In genomic region chr3:84480006-84480897, GRCm38 (mm10) we compare ENCODE assay signal across 8 mouse cellular contexts. TPM values are rescaled to one million over a fixed set of nuclear protein-coding genes. Genes with fewer than 3 reads are reported as not detected.
DNase-seq lines count a peak whose midpoint lies in the region; ATAC-seq and TF ChIP-seq lines count a peak whose summit lies in the region.

Gene Fhdc1, minus strand, starts transcription at chr3:84480429.

- peaks cover 10% of the 10 kb centered on the region for H3K27me3 ChIP-seq in intestine, embryonic 16.5 days (replicated peaks; ENCODE audit: control insufficient read depth, insufficient read depth, low read length)
- peaks cover 10% of the 10 kb centered on the region; the same call in 1 of the 2 replicates for H3K27me3 ChIP-seq in liver, adult 2 months (ENCODE audit: control insufficient read depth, insufficient read depth, low read length)
- H3K27me3 ChIP-seq in midbrain, embryonic 16.5 days (ENCODE audit: control insufficient read depth, insufficient read depth, low read depth, low read length): peaks cover 29% of the 10 kb centered on the region

- peaks cover 8% of the 10 kb centered on the region; the same call in 1 of the 2 replicates for H3K4me1 ChIP-seq in intestine, embryonic 16.5 days (ENCODE audit: control insufficient read depth, insufficient read depth, low read length)
- no peaks in the 10 kb centered on the region for H3K4me1 ChIP-seq in liver, adult 2 months (ENCODE audit: control insufficient read depth, insufficient read depth, low read length)
- H3K4me1 ChIP-seq in midbrain, embryonic 16.5 days (ENCODE audit: control insufficient read depth, insufficient read depth, low read length): peaks cover 17% of the 10 kb centered on the region

- intact Hi-C loops in gastrocnemius, adult 2 months (cut with DNase I): no loop called here

- H3K79me2 ChIP-seq in liver, adult 2 months (ENCODE audit: control insufficient read depth, insufficient read depth, low read length): no peaks in the 10 kb centered on the region

- TF ChIP-seq CTCF in gastrocnemius, adult 2 months (IDR thresholded peaks at IDR 0.05): no peak
- no peak for TF ChIP-seq CTCF in liver, adult 2 months (IDR thresholded peaks at IDR 0.05; ENCODE audit: low read depth, low read length)

- H3K9ac ChIP-seq in intestine, embryonic 16.5 days (ENCODE audit: low read depth, low read length): peak within 1 kb of the TSS; percentile 72
- peak within 1 kb of the TSS; percentile 48 for H3K9ac ChIP-seq in liver, adult 2 months (ENCODE audit: low read depth, low read length)
- H3K9ac ChIP-seq in midbrain, embryonic 16.5 days (ENCODE audit: low read depth, low read length): peak within 1 kb of the TSS; percentile 86

- H3K4me3 ChIP-seq in gastrocnemius, adult 2 months: peak within 1 kb of the TSS; percentile 84
- peak within 1 kb of the TSS; percentile 64 for H3K4me3 ChIP-seq in intestine, embryonic 16.5 days (ENCODE audit: low read length)
- H3K4me3 ChIP-seq in liver, adult 2 months (ENCODE audit: insufficient read depth, low read depth, low read length): peak within 1 kb of the TSS; percentile 57
- H3K4me3 ChIP-seq in midbrain, embryonic 16.5 days (ENCODE audit: low read depth, low read length): peak within 1 kb of the TSS; percentile 79

- H3K36me3 ChIP-seq in intestine, embryonic 16.5 days (ENCODE audit: control insufficient read depth, insufficient read depth, low read length): no peaks in the 10 kb centered on the region
- no peaks in the 10 kb centered on the region for H3K36me3 ChIP-seq in liver, adult 2 months (ENCODE audit: control insufficient read depth, insufficient read depth, low read length)
- H3K36me3 ChIP-seq in midbrain, embryonic 16.5 days (ENCODE audit: control insufficient read depth, insufficient read depth, low read length): no peaks in the 10 kb centered on the region

- peak; percentile 46 for DNase-seq in gastrocnemius, adult 2 months
- DNase-seq in gastrocnemius, postnatal 25 days: no peak
- DNase-seq in cerebellum, postnatal 10 days: peak; percentile 68 to 72
- DNase-seq in gastrocnemius, postnatal 10 days: peak; percentile 38
- no peak for DNase-seq in liver, adult 2 months (ENCODE audit: extremely low read depth, low read depth, low spot score)
- peak; percentile 42 to 53 for DNase-seq in spleen, postnatal 14 days (ENCODE audit: low spot score in 2 of 2)

- no peaks in the 10 kb centered on the region for H3K9me3 ChIP-seq in intestine, embryonic 16.5 days (ENCODE audit: control insufficient read depth, low read length)
- H3K9me3 ChIP-seq in midbrain, embryonic 16.5 days (replicated peaks; ENCODE audit: control insufficient read depth, low read length, poor library complexity, severe bottlenecking): no peaks in the 10 kb centered on the region

- TF ChIP-seq POLR2A in liver, adult 2 months (IDR thresholded peaks at IDR 0.05; ENCODE audit: extremely low read depth, insufficient read depth, low read length): no peak

- WGBS in intestine, embryonic 16.5 days: under 1% methylated on average over 82 of the region's 82 CpGs
- 2% methylated on average over 82 of the region's 82 CpGs for WGBS in liver, adult 2 months
- WGBS in midbrain, embryonic 16.5 days: under 1% methylated on average over 72 of the region's 82 CpGs

- H3K27ac ChIP-seq in gastrocnemius, adult 2 months: no peak within 1 kb of the TSS
- peak within 1 kb of the TSS; percentile 52; the same call in 1 of the 2 replicates for H3K27ac ChIP-seq in intestine, embryonic 16.5 days (ENCODE audit: low read length)
- no peak within 1 kb of the TSS for H3K27ac ChIP-seq in liver, adult 2 months (replicated peaks; ENCODE audit: insufficient read depth, low read depth, low read length)
- H3K27ac ChIP-seq in midbrain, embryonic 16.5 days (ENCODE audit: low read length): peak within 1 kb of the TSS; percentile 71

- H3K4me2 ChIP-seq in intestine, embryonic 16.5 days (ENCODE audit: low read depth, low read length): peak within 1 kb of the TSS; percentile 98
- H3K4me2 ChIP-seq in midbrain, embryonic 16.5 days (ENCODE audit: low read length): peak within 1 kb of the TSS; percentile 94

- ATAC-seq in intestine, embryonic 16.5 days: peak; percentile 93
- ATAC-seq in midbrain, embryonic 16.5 days: peak; percentile 80

RNA-seq across cellular contexts. Expression of gene Fhdc1, which starts in this region (rescaled TPM):
- under 1 TPM; 0.14 to 0.15 TPM for total RNA-seq in gastrocnemius, adult 2 months (2021)
- 1 to 10 TPM in 1 of 2 experiments, under 1 TPM in 1; 0.13 to 1.1 TPM for total RNA-seq in gastrocnemius, postnatal 25 days (2021)
- 1 to 10 TPM in 1 of 2 experiments, under 1 TPM in 1; 0.82 to 2.1 TPM for total RNA-seq in gastrocnemius, postnatal 10 days (2021)
- 6.6 and 8.8 TPM in 2 replicates for polyA plus RNA-seq in intestine, embryonic 16.5 days (2015; fragmentation: Nextera tagmentation; extraction: Ambion mirVana)
- 0.07 and 0.09 TPM in 2 replicates for total RNA-seq in liver, adult 2 months (2014; rRNA removed)
- polyA plus RNA-seq in liver, adult 2 months (2012; rRNA removed): 0.09 and 0.18 TPM in 2 replicates
- 3.5 and 4.9 TPM in 2 replicates for polyA plus RNA-seq in midbrain, embryonic 16.5 days (2015; fragmentation: Nextera tagmentation; extraction: Ambion mirVana)

Comparison
In these comparisons a context has a peak if more than half of its experiments do, and no peak if none do; other contexts are left out.
1. DNase-seq: peak in cerebellum, postnatal 10 days (2 of 2), gastrocnemius, postnatal 10 days (single experiment) and spleen, postnatal 14 days (2 of 2); none in gastrocnemius, postnatal 25 days (single experiment) and liver, adult 2 months (single experiment).
2. Peak in DNase-seq and H3K4me3 ChIP-seq in gastrocnemius, adult 2 months; RNA of the gene not detected or under 1 TPM.
3. H3K27ac ChIP-seq: peak in intestine, embryonic 16.5 days (single experiment) and midbrain, embryonic 16.5 days (single experiment); none in gastrocnemius, adult 2 months (single experiment) and liver, adult 2 months (single experiment).
4. Peak in every context shown above with its lines, with median percentiles within 50 percentile points of each other: H3K4me3 ChIP-seq and H3K9ac ChIP-seq.